Mouse (Mus musculus) myocyte (in vitro differentiated cells): ENCODE results near the gene Aldh3a2. TPM values are rescaled to one million over a fixed set of nuclear protein-coding genes. Genes with fewer than 3 reads are reported as not detected.
A peak's percentile ranks its signal among the peaks of the same experiment; 100 is the strongest.

Experiments used
- H3K27me3 ChIP-seq: one replicate; pipeline ENCODE4 v1.6.1; 2011; ENCODE audit not compliant: control insufficient read depth, insufficient read depth, insufficient read length
- H3K36me3 ChIP-seq: one replicate; pipeline ENCODE4 v1.6.1; 2011; ENCODE audit not compliant: control insufficient read depth, insufficient read depth
- H3K4me2 ChIP-seq: one replicate; pipeline ENCODE4 v1.6.1; 2011; ENCODE audit warnings: low read depth, control low read depth
- H3K4me3 ChIP-seq: one replicate; pipeline ENCODE4 v1.5.1; 2011; ENCODE audit warnings: mild to moderate bottlenecking, control low read depth, moderate library complexity
- H3K79me2 ChIP-seq: one replicate; pipeline ENCODE4 v1.6.1; 2011; ENCODE audit not compliant: control insufficient read depth, insufficient read depth
- H3ac ChIP-seq: one replicate; pipeline ENCODE4 v1.6.1; 2011; ENCODE audit not compliant: control insufficient read depth, insufficient read length
- CEBPB ChIP-seq: IDR thresholded peaks from 2 replicates; pipeline ENCODE4 v1.6.1; 2011; ENCODE audit warnings: mild to moderate bottlenecking, moderate library complexity; ENCODE audit not compliant: poor library complexity, insufficient read depth, severe bottlenecking
- E2F4 ChIP-seq: IDR thresholded peaks from one replicate; pipeline ENCODE4 v1.6.1; 2011; ENCODE audit warnings: mild to moderate bottlenecking, control low read depth, moderate library complexity; ENCODE audit not compliant: insufficient read depth
- MAX ChIP-seq: IDR thresholded peaks from one replicate; pipeline ENCODE4 v1.6.1; 2011; ENCODE audit warnings: low read depth, mild to moderate bottlenecking, control low read depth
- MYOD1 ChIP-seq, 3 experiments: IDR thresholded peaks; one replicate each; pipeline ENCODE4 v1.6.1; 2011; ENCODE audit warnings: control low read depth in 2 of 3, low read depth in 2 of 3, mild to moderate bottlenecking in 2 of 3, moderate library complexity in 1 of 3; ENCODE audit not compliant: insufficient read length in 2 of 3, control insufficient read depth in 1 of 3
- MYOG ChIP-seq, 3 experiments: IDR thresholded peaks; one replicate each; pipeline ENCODE4 v1.6.1; 2011; ENCODE audit warnings: control low read depth in 2 of 3, low read depth in 2 of 3, mild to moderate bottlenecking in 2 of 3; ENCODE audit not compliant: insufficient read length in 2 of 3, control insufficient read depth in 1 of 3, insufficient read depth in 1 of 3
- POLR2A ChIP-seq: IDR thresholded peaks from one replicate; pipeline ENCODE4 v1.6.1; 2011; ENCODE audit warnings: low read depth, mild to moderate bottlenecking, control low read depth, moderate library complexity; ENCODE audit not compliant: insufficient read length
- POLR2AphosphoS2 ChIP-seq: IDR thresholded peaks from one replicate; pipeline ENCODE4 v1.6.1; 2011; ENCODE audit warnings: low read depth, control low read depth; ENCODE audit not compliant: insufficient read length
- REST ChIP-seq: IDR thresholded peaks from one replicate; pipeline ENCODE4 v1.6.1; 2011; ENCODE audit warnings: mild to moderate bottlenecking, control low read depth, moderate library complexity; ENCODE audit not compliant: insufficient read depth, insufficient read length
- SRF ChIP-seq: IDR thresholded peaks from one replicate; pipeline ENCODE4 v1.6.1; 2011; ENCODE audit warnings: low read depth; ENCODE audit not compliant: control insufficient read depth, insufficient read length
- TCF12 ChIP-seq: IDR thresholded peaks from one replicate; pipeline ENCODE4 v1.6.1; 2011; ENCODE audit warnings: mild to moderate bottlenecking, control low read depth; ENCODE audit not compliant: poor library complexity, insufficient read depth, severe bottlenecking
- TCF3 ChIP-seq: IDR thresholded peaks from one replicate; pipeline ENCODE4 v1.6.1; 2011; ENCODE audit warnings: low read depth, control low read depth; ENCODE audit not compliant: insufficient read length
- USF1 ChIP-seq: IDR thresholded peaks from one replicate; pipeline ENCODE4 v1.6.1; 2011; ENCODE audit warnings: low read depth, mild to moderate bottlenecking, control low read depth, moderate library complexity
- polyA plus RNA-seq: library from polyadenylated mRNA; unstranded; fragments of >200 nt; fragmentation: generic; extraction: Trizol; gene quantifications from one replicate; pipeline ENCODE4 v1.2.1, GENCODE M21; 2012; ENCODE audit warnings: missing spikeins

Gene Aldh3a2
- polyA plus RNA-seq, 1 experiment, result 28.6 TPM

- Histone ChIP-seq H3K36me3 (no peaks in the 10 kb centered on the region), H3K4me3 (no peak overlapping the region), H3K79me2 (no peaks in the 10 kb centered on the region), H3ac (no peak overlapping the region), H3K4me2 (peak overlapping the region; percentile 77), H3K27me3 (no peaks in the 10 kb centered on the region)
- TF ChIP-seq POLR2AphosphoS2, result no peak
- no peak for TF ChIP-seq MYOG (IDR thresholded peaks at IDR 0.05; ENCODE audit: control insufficient read depth in 1 of 3, insufficient read depth in 1 of 3, insufficient read length in 2 of 3, low read depth in 2 of 3)
- TF ChIP-seq MAX, result no peak
- 0 out of 2 replicates have a peak, but pooled peaks have one; percentile 4 for TF ChIP-seq CEBPB
- TF ChIP-seq TCF12, result no peak
- TF ChIP-seq POLR2A, result no peak
- TF ChIP-seq MYOD1 (IDR thresholded peaks at IDR 0.05; ENCODE audit: control insufficient read depth in 1 of 3, insufficient read length in 2 of 3, low read depth in 2 of 3), result no peak
- TF ChIP-seq E2F4, result no peak
These were observed 58.9 kb downstream of the Aldh3a2 start for GRCm38 (mm10) chr11:61208316-61208715.

- peak in 1 of 3 experiments; percentile 14 for TF ChIP-seq MYOG (IDR thresholded peaks at IDR 0.05; ENCODE audit: control insufficient read depth in 1 of 3, insufficient read depth in 1 of 3, insufficient read length in 2 of 3, low read depth in 2 of 3)
- TF ChIP-seq TCF3, result no peak
- peak in 2 of 3 experiments; percentile 31 to 42 for TF ChIP-seq MYOD1 (IDR thresholded peaks at IDR 0.05; ENCODE audit: control insufficient read depth in 1 of 3, insufficient read length in 2 of 3, low read depth in 2 of 3)
- Histone ChIP-seq H3K79me2 (no peaks in the 10 kb centered on the region), H3K4me3 (no peak within 1 kb of the TSS), H3K4me2 (peak within 1 kb of the TSS; percentile 77), H3K36me3 (no peaks in the 10 kb centered on the region), H3ac (no peak within 1 kb of the TSS), H3K27me3 (no peaks in the 10 kb centered on the region)
These were observed 59.6 kb downstream of the Aldh3a2 start, which contains the start of gene Aldh3a1 for GRCm38 (mm10) chr11:61207487-61208246. TSS of gene Aldh3a1 (plus strand) at chr11:61207537.

- H3K36me3 ChIP-seq, result no peaks in the 10 kb centered on the region
- no peaks in the 10 kb centered on the region for H3K27me3 ChIP-seq
- TF ChIP-seq SRF (no peak), USF1 (no peak), E2F4 (no peak), MAX (no peak), MYOG (IDR thresholded peaks at IDR 0.05; ENCODE audit: control insufficient read depth in 1 of 3, insufficient read depth in 1 of 3, insufficient read length in 2 of 3, low read depth in 2 of 3) (no peak), REST (no peak), POLR2A (no peak), TCF3 (no peak), MYOD1 (IDR thresholded peaks at IDR 0.05; ENCODE audit: control insufficient read depth in 1 of 3, insufficient read length in 2 of 3, low read depth in 2 of 3) (no peak), POLR2AphosphoS2 (no peak), CEBPB (no peak), TCF12 (no peak)
- no peaks in the 10 kb centered on the region for H3K79me2 ChIP-seq
- no peak overlapping the region for H3K4me3 ChIP-seq
- no peak overlapping the region for H3K4me2 ChIP-seq
- no peak overlapping the region for H3ac ChIP-seq
These were observed 61.1 kb downstream of the Aldh3a2 start for GRCm38 (mm10) chr11:61206136-61206535.

GRCm38 (mm10) chr11:61205167-61205950 lies 61.9 kb downstream of the Aldh3a2 start:
- no peaks in the 10 kb centered on the region for H3K27me3 ChIP-seq
- no peak for TF ChIP-seq REST
- TF ChIP-seq E2F4, result no peak
- no peak for TF ChIP-seq USF1
- no peak for TF ChIP-seq POLR2AphosphoS2
- no peak for TF ChIP-seq MYOG (IDR thresholded peaks at IDR 0.05; ENCODE audit: control insufficient read depth in 1 of 3, insufficient read depth in 1 of 3, insufficient read length in 2 of 3, low read depth in 2 of 3)
- TF ChIP-seq CEBPB, result no peak
- TF ChIP-seq MYOD1 (IDR thresholded peaks at IDR 0.05; ENCODE audit: control insufficient read depth in 1 of 3, insufficient read length in 2 of 3, low read depth in 2 of 3), result no peak
- no peak for TF ChIP-seq TCF3
- no peak for TF ChIP-seq MAX
- TF ChIP-seq TCF12, result no peak
- no peak for TF ChIP-seq POLR2A
- no peak for TF ChIP-seq SRF
- no peak overlapping the region for H3K4me3 ChIP-seq
- H3K36me3 ChIP-seq, result no peaks in the 10 kb centered on the region
- no peak overlapping the region for H3ac ChIP-seq
- H3K4me2 ChIP-seq, result no peak overlapping the region
- no peaks in the 10 kb centered on the region for H3K79me2 ChIP-seq
